Mouse (Mus musculus): ENCODE measurements around the gene Rps19bp1. TPM values are rescaled to one million over a fixed set of nuclear protein-coding genes. Genes with fewer than 3 reads are reported as not detected.

Rps19bp1 gene
- polyA plus RNA-seq, 1 experiment = 42.3 TPM

- no peaks in the 10 kb centered on the region for H3K4me1 ChIP-seq (ENCODE audit: control insufficient read depth, insufficient read depth, low read length)
These were observed 38.3 kb downstream of the Rps19bp1 start for GRCm38 (mm10) chr15:80225796-80226195.

GRCm38 (mm10) chr15:80225208-80225607 is 38.9 kb downstream of the Rps19bp1 start:
- TF ChIP-seq CTCF (IDR thresholded peaks at IDR 0.05; ENCODE audit: extremely low read depth, insufficient read depth, low read length) (peak; percentile 76), POLR2A (IDR thresholded peaks at IDR 0.05; ENCODE audit: extremely low read depth, insufficient read depth, low read length) (no peak)

More at GRCm38 (mm10) chr15:80225796-80226195, 38.3 kb downstream of the Rps19bp1 start:
- TF ChIP-seq CTCF (IDR thresholded peaks at IDR 0.05; ENCODE audit: extremely low read depth, insufficient read depth, low read length) = peak; percentile 47; the same call in 1 of the 2 replicates
- TF ChIP-seq POLR2A (IDR thresholded peaks at IDR 0.05; ENCODE audit: extremely low read depth, insufficient read depth, low read length) = no peak
- no peak overlapping the region for H3K4me3 ChIP-seq (ENCODE audit: insufficient read depth, low read length)
- H3K27ac ChIP-seq (ENCODE audit: insufficient read depth, low read length) = no peak overlapping the region

GRCm38 (mm10) chr15:80223751-80224150 is 40.4 kb downstream of the Rps19bp1 start:
- Histone ChIP-seq H3K4me3 (ENCODE audit: insufficient read depth, low read length) (no peak overlapping the region), H3K27ac (ENCODE audit: insufficient read depth, low read length) (no peak overlapping the region), H3K4me1 (ENCODE audit: control insufficient read depth, insufficient read depth, low read length) (no peaks in the 10 kb centered on the region)
- no peak for TF ChIP-seq CTCF (IDR thresholded peaks at IDR 0.05; ENCODE audit: extremely low read depth, insufficient read depth, low read length)
- no peak for TF ChIP-seq POLR2A (IDR thresholded peaks at IDR 0.05; ENCODE audit: extremely low read depth, insufficient read depth, low read length)

More at GRCm38 (mm10) chr15:80225208-80225607, 38.9 kb downstream of the Rps19bp1 start:
- H3K27ac ChIP-seq (ENCODE audit: insufficient read depth, low read length) = no peak overlapping the region
- no peak overlapping the region for H3K4me3 ChIP-seq (ENCODE audit: insufficient read depth, low read length)
- no peaks in the 10 kb centered on the region for H3K4me1 ChIP-seq (ENCODE audit: control insufficient read depth, insufficient read depth, low read length)

- no peak overlapping the region for H3K27ac ChIP-seq (ENCODE audit: insufficient read depth, low read length)
- no peak for TF ChIP-seq CTCF (IDR thresholded peaks at IDR 0.05; ENCODE audit: extremely low read depth, insufficient read depth, low read length)
- TF ChIP-seq POLR2A (IDR thresholded peaks at IDR 0.05; ENCODE audit: extremely low read depth, insufficient read depth, low read length) = no peak
- no peaks in the 10 kb centered on the region for H3K4me1 ChIP-seq (ENCODE audit: control insufficient read depth, insufficient read depth, low read length)
- H3K4me3 ChIP-seq (ENCODE audit: insufficient read depth, low read length) = no peak overlapping the region
These were observed 43.1 kb downstream of the Rps19bp1 start for GRCm38 (mm10) chr15:80221031-80221430.

DNA sequence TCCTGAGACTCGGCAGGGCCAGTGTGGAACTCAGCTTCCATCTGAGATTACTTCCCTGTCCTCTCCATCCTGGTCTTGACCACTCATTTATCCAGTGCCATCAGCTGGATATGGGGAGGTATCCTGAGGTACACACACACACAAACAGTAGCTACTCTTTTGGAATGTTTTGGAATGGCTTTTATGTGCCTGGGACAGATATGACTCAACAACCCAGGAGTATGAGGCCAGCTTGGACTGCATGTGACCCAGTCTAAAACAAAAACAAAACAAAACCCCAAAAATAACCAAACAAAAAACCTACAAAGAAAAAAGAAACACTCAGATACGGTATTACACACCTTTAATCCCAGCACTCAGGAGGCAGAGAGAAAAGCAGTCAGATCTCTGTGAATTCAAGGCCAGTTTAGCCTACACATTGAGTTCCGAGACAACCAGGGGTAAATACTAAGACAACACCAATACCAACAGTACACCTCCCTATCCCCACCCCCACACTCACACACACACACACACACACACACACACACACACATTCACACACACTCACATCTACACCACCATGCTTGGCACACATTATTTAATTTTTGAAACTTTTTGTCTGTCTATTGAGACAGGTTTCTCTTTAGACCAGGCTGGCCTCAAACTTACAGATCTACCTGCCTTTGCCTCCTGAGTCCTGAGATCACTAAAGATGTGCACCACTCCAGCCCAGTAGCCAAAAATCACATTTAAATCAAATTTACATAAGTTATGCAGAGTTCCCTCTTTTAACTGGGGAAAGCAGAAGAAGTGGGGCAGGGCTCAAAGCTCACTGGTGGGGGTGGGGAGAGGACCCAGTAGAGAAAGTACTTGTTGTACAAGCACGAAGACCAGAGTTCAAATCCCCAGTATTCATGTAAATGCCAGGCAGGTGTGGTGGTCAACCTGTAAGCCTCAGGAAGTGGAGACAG is 44.1 kb downstream of the Rps19bp1 start:
- H3K4me1 ChIP-seq (ENCODE audit: control insufficient read depth, insufficient read depth, low read length) = no peaks in the 10 kb centered on the region
- no peak overlapping the region for H3K4me3 ChIP-seq (ENCODE audit: insufficient read depth, low read length)
- no peak overlapping the region for H3K27ac ChIP-seq (ENCODE audit: insufficient read depth, low read length)
- no peak for TF ChIP-seq POLR2A (IDR thresholded peaks at IDR 0.05; ENCODE audit: extremely low read depth, insufficient read depth, low read length)
- TF ChIP-seq CTCF (IDR thresholded peaks at IDR 0.05; ENCODE audit: extremely low read depth, insufficient read depth, low read length) = no peak

DNA sequence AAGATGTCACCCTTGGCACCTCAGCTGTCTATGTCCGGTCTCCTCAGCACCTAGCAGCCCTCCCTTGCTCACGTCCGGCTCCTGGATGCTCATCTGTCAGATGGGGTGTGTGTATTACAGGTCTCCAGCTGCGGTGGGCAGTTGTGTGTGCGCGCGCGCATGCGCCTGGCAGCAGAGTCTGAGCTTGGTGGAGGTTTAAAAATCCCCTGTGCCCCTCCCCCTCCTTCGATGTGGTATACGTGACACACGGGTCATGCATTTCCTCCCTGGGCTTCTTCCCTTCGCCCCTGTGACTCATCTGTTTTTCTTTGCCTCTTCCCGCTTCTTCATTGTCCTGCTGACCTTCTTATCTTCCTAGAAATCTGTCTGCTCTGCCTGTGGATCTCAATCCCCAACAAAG is 44.9 kb downstream of the Rps19bp1 start:
- no peak for TF ChIP-seq POLR2A (IDR thresholded peaks at IDR 0.05; ENCODE audit: extremely low read depth, insufficient read depth, low read length)
- TF ChIP-seq CTCF (IDR thresholded peaks at IDR 0.05; ENCODE audit: extremely low read depth, insufficient read depth, low read length) = no peak
- H3K4me1 ChIP-seq (ENCODE audit: control insufficient read depth, insufficient read depth, low read length) = no peaks in the 10 kb centered on the region
- no peak overlapping the region for H3K27ac ChIP-seq (ENCODE audit: insufficient read depth, low read length)
- no peak overlapping the region for H3K4me3 ChIP-seq (ENCODE audit: insufficient read depth, low read length)

GRCm38 (mm10) chr15:80217476-80217875 is 46.6 kb downstream of the Rps19bp1 start:
- TF ChIP-seq POLR2A (IDR thresholded peaks at IDR 0.05; ENCODE audit: extremely low read depth, insufficient read depth, low read length) (no peak), CTCF (IDR thresholded peaks at IDR 0.05; ENCODE audit: extremely low read depth, insufficient read depth, low read length) (no peak)
- no peak overlapping the region for H3K27ac ChIP-seq (ENCODE audit: insufficient read depth, low read length)
- H3K4me1 ChIP-seq (ENCODE audit: control insufficient read depth, insufficient read depth, low read length) = no peaks in the 10 kb centered on the region
- no peak overlapping the region for H3K4me3 ChIP-seq (ENCODE audit: insufficient read depth, low read length)

GRCm38 (mm10) chr15:80216480-80216820 is 47.7 kb downstream of the Rps19bp1 start:
- no peak overlapping the region for H3K4me3 ChIP-seq (ENCODE audit: insufficient read depth, low read length)
- no peak overlapping the region for H3K27ac ChIP-seq (ENCODE audit: insufficient read depth, low read length)
- no peak for TF ChIP-seq POLR2A (IDR thresholded peaks at IDR 0.05; ENCODE audit: extremely low read depth, insufficient read depth, low read length)
- TF ChIP-seq CTCF (IDR thresholded peaks at IDR 0.05; ENCODE audit: extremely low read depth, insufficient read depth, low read length) = no peak
- no peaks in the 10 kb centered on the region for H3K4me1 ChIP-seq (ENCODE audit: control insufficient read depth, insufficient read depth, low read length)

DNA sequence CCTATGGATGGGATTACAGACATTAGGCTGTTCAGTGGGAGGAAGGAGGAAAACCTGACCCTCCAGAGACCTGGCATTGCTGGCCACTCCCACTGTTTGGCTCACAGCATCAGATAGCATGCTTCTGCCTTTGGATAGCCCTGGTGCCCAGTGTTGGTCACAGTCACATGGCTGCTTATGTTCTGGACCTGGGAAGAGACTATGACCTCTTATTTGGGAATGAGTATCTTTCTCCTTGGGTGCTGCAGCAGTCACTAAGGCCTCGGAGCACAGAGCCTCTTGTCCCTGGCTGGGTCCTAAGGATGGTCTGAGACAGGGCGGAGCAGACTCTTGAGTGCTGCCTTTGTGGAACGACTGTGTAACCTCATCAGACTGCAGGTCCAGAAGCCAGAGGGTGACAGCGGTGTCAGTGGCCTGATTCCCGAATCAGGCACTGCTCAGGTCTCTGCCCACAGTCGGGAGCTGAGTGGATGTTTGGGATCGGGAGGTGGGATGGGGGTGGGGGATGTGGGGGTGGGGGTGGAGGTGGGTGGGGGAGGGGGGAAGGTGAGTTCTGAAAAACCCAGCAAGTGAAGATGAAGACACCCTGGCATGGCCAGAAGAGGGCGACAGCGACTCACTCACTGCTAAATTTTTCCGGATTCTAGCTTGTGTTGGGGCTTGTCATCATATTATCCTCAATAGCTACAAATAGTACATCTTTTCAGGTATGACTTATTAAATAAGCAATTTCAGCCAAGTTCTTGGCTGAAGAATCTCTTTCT is 48.2 kb downstream of the Rps19bp1 start:
- peak; percentile 51 for TF ChIP-seq CTCF (IDR thresholded peaks at IDR 0.05; ENCODE audit: extremely low read depth, insufficient read depth, low read length)
- TF ChIP-seq POLR2A (IDR thresholded peaks at IDR 0.05; ENCODE audit: extremely low read depth, insufficient read depth, low read length) = no peak
- Histone ChIP-seq H3K4me1 (ENCODE audit: control insufficient read depth, insufficient read depth, low read length) (no peaks in the 10 kb centered on the region), H3K4me3 (ENCODE audit: insufficient read depth, low read length) (no peak overlapping the region), H3K27ac (ENCODE audit: insufficient read depth, low read length) (no peak overlapping the region)

All from cortical plate, adult 2 months (tissue).